Mouse (Mus musculus) midbrain, embryonic 16.5 days (tissue): Measurements from ENCODE around the gene Col13a1. TPM values are rescaled to one million over a fixed set of nuclear protein-coding genes. Genes with fewer than 3 reads are reported as not detected.
A peak's percentile ranks its signal among the peaks of the same experiment; 100 is the strongest.

Experiments used
- ATAC-seq: fragments of 200-750 bp; cut with Nextera tagmentation; 2 replicates; pipeline ENCODE4 v1.8.0; 2017; ENCODE audit warnings: moderate TSS enrichment
- H3K27ac ChIP-seq: fragments of 300-500 bp; sonication (generic); 2 replicates; pipeline ENCODE4 v1.5.1; 2014; ENCODE audit warnings: mild to moderate bottlenecking, low read length, mixed read lengths
- H3K27me3 ChIP-seq: fragments of 300-500 bp; sonication (generic); 2 replicates; pipeline ENCODE4 v1.6.1; 2014; ENCODE audit warnings: low read depth, low read length, mixed read lengths; ENCODE audit not compliant: control insufficient read depth, insufficient read depth
- H3K36me3 ChIP-seq: fragments of 300-500 bp; sonication (generic); 2 replicates; pipeline ENCODE4 v1.6.1; 2014; ENCODE audit warnings: mild to moderate bottlenecking, low read length, moderate library complexity, mixed read lengths; ENCODE audit not compliant: control insufficient read depth, insufficient read depth
- H3K4me1 ChIP-seq: fragments of 300-500 bp; sonication (generic); 2 replicates; pipeline ENCODE4 v1.6.1; 2014; ENCODE audit warnings: mild to moderate bottlenecking, low read length, mixed read lengths; ENCODE audit not compliant: control insufficient read depth, insufficient read depth
- H3K4me2 ChIP-seq: fragments of 300-500 bp; sonication (generic); 2 replicates; pipeline ENCODE4 v1.6.1; 2014; ENCODE audit warnings: mild to moderate bottlenecking, low read length, mixed read lengths
- H3K4me3 ChIP-seq: fragments of 300-500 bp; sonication (generic); 2 replicates; pipeline ENCODE4 v1.5.1; 2014; ENCODE audit warnings: low read depth, mild to moderate bottlenecking, low read length, moderate library complexity, mixed read lengths
- H3K9ac ChIP-seq: fragments of 300-500 bp; sonication (generic); 2 replicates; pipeline ENCODE4 v1.6.1; 2014; ENCODE audit warnings: low read depth, low read length, mixed read lengths
- H3K9me3 ChIP-seq: fragments of 300-500 bp; sonication (generic); replicated peaks from 2 replicates; pipeline ENCODE4 v1.6.1; 2014; ENCODE audit warnings: mild to moderate bottlenecking, low read length, mixed read lengths; ENCODE audit not compliant: control insufficient read depth, poor library complexity, severe bottlenecking
- WGBS: fragments of 180-500 bp; shearing (Covaris S2); extraction: QIAGEN DNeasy Blood & Tissue Kit; methylation state at CpG from one replicate; pipeline ENCODE4 v1.1.7; 2014; 5-methylcytosine and 5-hydroxymethylcytosine counted together
- polyA plus RNA-seq: library from polyadenylated mRNA; unstranded; fragments of >200 nt; fragmentation: Nextera tagmentation; extraction: Ambion mirVana; gene quantifications from 2 replicates; pipeline ENCODE4 v1.2.1, GENCODE M21; 2015

The Col13a1 gene
- polyA plus RNA-seq, 1 experiment from 2014 or later: 1.5 TPM

GRCm38 (mm10) chr10:61976987-61977386 is 1.9 kb downstream of the Col13a1 start:
- Histone ChIP-seq H3K27me3 (peaks cover 52% of the 10 kb centered on the region), H3K9me3 (no peaks in the 10 kb centered on the region), H3K4me3 (no peak overlapping the region), H3K27ac (no peak overlapping the region), H3K36me3 (no peaks in the 10 kb centered on the region), H3K4me1 (peaks cover 18% of the 10 kb centered on the region), H3K4me2 (no peak overlapping the region), H3K9ac (no peak overlapping the region)
- ATAC-seq: no peak
- 12% methylated on average over 6 of the region's 6 CpGs for WGBS

DNA sequence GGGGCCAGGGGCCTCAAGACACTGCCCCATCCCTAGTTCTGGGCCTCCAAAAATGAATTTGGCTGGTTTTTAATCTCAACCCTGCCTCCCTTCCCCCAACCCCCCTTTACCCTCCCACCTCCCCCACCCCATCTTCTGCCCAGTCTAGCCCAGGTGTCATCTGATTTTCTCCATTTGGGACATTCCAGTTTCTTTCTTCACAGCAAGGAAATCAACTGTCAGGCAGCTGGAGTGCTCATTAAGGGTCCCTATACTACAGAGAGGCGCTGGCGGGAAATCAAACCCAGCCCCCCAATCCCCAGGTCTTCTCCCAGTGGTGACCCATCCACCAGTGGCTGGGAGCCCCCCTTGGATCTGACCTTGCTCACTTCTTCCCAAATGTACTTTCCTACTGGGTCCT is 4.3 kb downstream of the Col13a1 start:
- no peaks in the 10 kb centered on the region for H3K9me3 ChIP-seq
- no peak overlapping the region for H3K27ac ChIP-seq
- WGBS: 80% methylated on average over 2 of the region's 2 CpGs
- H3K36me3 ChIP-seq: no peaks in the 10 kb centered on the region
- H3K9ac ChIP-seq: no peak overlapping the region
- H3K4me3 ChIP-seq: no peak overlapping the region
- H3K4me1 ChIP-seq: peaks cover 18% of the 10 kb centered on the region
- ATAC-seq: no peak
- peaks cover 40% of the 10 kb centered on the region for H3K27me3 ChIP-seq
- no peak overlapping the region for H3K4me2 ChIP-seq

DNA sequence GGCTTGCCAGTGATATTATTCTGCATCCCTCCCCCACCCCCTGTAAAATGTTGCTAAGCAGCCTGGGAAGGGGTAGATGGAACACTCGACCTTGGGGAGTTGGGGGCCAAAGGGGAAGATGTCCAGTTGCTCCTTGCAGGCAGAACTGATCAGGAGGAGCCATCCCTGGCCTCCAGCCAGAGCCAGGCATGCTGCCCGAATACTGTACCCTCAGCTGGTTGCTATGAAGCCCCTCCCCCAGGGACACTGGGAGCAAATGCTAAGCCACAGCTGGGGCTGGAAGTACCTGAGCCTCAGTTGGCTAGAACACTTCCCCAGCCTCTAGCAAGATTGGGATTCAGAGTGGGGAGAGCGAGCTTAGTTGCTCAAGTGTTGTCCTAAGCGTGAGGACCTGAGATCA is 6.9 kb downstream of the Col13a1 start:
- Histone ChIP-seq H3K4me1 (no peaks in the 10 kb centered on the region; the same call in 1 of the 2 replicates), H3K9ac (no peak overlapping the region), H3K4me2 (no peak overlapping the region), H3K36me3 (no peaks in the 10 kb centered on the region), H3K9me3 (no peaks in the 10 kb centered on the region), H3K4me3 (no peak overlapping the region), H3K27ac (no peak overlapping the region), H3K27me3 (peaks cover 15% of the 10 kb centered on the region)
- 21% methylated on average over 4 of the region's 4 CpGs for WGBS
- no peak for ATAC-seq

DNA sequence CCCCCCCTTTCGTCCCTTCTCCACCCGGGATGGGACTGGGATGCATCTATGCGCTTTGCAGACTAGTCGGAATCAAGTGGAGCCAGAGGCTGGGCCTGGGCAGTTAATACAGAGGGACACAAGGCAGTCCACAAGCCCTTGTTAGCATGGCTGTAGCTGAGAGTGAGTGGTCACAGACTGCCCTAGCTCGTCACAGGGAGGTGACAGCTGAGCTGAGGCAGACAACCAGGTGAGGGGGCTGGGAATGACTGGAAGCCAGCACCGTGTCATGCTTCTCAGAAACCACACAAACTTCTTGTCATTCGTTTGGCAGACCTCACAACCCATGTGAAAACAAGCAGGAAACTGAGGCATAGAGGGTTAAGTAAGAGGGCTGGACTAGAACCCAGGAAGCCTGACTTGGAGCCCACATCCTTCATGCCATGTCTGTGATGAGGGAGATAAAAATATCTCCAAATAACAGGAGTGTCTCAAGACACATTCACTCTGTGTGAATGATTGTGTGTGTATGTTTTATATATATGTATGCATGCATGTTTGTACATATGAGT is 10.8 kb downstream of the Col13a1 start:
- H3K4me3 ChIP-seq: no peak overlapping the region
- no peak for ATAC-seq
- 84% methylated on average over 7 of the region's 7 CpGs for WGBS

DNA sequence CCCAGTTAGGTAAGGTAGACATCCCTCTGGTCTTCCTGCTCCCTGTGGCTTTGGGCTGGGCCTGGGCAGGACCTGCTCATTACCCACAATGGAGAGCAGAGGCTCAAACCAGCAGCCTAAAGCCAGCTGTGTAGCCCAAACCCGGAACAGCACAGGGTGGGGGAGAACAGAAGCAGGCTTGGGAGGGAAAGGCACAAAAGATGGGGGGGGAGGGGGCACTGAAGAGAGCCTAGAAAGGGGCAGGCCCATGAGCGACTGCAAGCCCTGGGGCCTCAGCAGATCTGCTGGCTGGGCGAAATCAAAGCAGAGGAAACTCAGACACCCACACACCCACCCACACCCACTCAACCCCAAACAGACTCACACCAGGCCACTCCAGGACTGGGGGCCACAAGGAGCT is 11.7 kb downstream of the Col13a1 start:
- Histone ChIP-seq H3K36me3 (no peaks in the 10 kb centered on the region), H3K9ac (no peak overlapping the region), H3K9me3 (no peaks in the 10 kb centered on the region), H3K4me3 (no peak overlapping the region), H3K4me2 (no peak overlapping the region), H3K27me3 (no peaks in the 10 kb centered on the region), H3K4me1 (no peaks in the 10 kb centered on the region; the same call in 1 of the 2 replicates), H3K27ac (no peak overlapping the region)
- no peak for ATAC-seq
- 54% methylated on average over 3 of the region's 3 CpGs for WGBS

More for the DNA sequence above, 10.8 kb downstream of the Col13a1 start:
- no peaks in the 10 kb centered on the region for H3K36me3 ChIP-seq
- no peaks in the 10 kb centered on the region for H3K9me3 ChIP-seq
- H3K4me1 ChIP-seq: no peaks in the 10 kb centered on the region; the same call in 1 of the 2 replicates
- no peak overlapping the region for H3K4me2 ChIP-seq
- H3K9ac ChIP-seq: no peak overlapping the region
- no peak overlapping the region for H3K27ac ChIP-seq
- no peaks in the 10 kb centered on the region for H3K27me3 ChIP-seq

GRCm38 (mm10) chr10:61965386-61965841 is 13.5 kb downstream of the Col13a1 start:
- Histone ChIP-seq H3K9me3 (no peaks in the 10 kb centered on the region), H3K4me1 (no peaks in the 10 kb centered on the region), H3K36me3 (no peaks in the 10 kb centered on the region), H3K27me3 (no peaks in the 10 kb centered on the region), H3K27ac (no peak overlapping the region), H3K9ac (no peak overlapping the region), H3K4me3 (no peak overlapping the region), H3K4me2 (no peak overlapping the region)
- WGBS: 13% methylated on average over 7 of the region's 7 CpGs
- peak; percentile 66; the same call in 1 of the 2 replicates for ATAC-seq

DNA sequence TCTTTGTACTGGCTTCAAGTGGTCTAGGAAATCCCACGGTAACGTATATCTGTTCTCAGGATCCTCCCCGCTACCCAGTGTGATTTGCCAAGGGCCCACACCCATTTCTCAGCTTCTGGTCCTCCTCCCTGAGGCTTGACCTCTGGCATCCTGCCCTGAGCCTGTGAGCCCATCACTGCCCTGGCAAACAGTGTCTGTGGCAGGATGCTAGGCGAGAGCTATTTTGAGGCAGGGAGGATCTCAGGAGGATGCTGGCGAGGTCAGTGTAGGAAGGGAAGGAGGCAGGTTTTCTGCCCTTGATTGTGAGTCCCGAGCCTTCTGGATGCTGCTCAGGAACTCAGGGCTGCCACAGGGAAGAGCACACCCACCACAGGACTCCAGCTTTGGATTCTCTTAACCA is 22.2 kb downstream of the Col13a1 start:
- ATAC-seq: no peak
- no peak overlapping the region for H3K4me2 ChIP-seq
- H3K4me1 ChIP-seq: no peaks in the 10 kb centered on the region
- H3K9me3 ChIP-seq: no peaks in the 10 kb centered on the region; the same call in 1 of the 2 replicates
- no peak overlapping the region for H3K9ac ChIP-seq
- no peak overlapping the region for H3K27ac ChIP-seq
- H3K36me3 ChIP-seq: no peaks in the 10 kb centered on the region
- H3K27me3 ChIP-seq: no peaks in the 10 kb centered on the region
- no peak overlapping the region for H3K4me3 ChIP-seq
- WGBS: 76% methylated on average over 6 of the region's 6 CpGs

- Histone ChIP-seq H3K4me1 (peaks cover 3% of the 10 kb centered on the region; the same call in 1 of the 2 replicates), H3K4me2 (no peak overlapping the region), H3K36me3 (no peaks in the 10 kb centered on the region), H3K9ac (no peak overlapping the region), H3K27ac (no peak overlapping the region), H3K4me3 (no peak overlapping the region), H3K27me3 (no peaks in the 10 kb centered on the region), H3K9me3 (no peaks in the 10 kb centered on the region; the same call in 1 of the 2 replicates)
- no peak for ATAC-seq
- WGBS: 67% methylated on average over 5 of the region's 5 CpGs
Observed at GRCm38 (mm10) chr10:61953916-61954315, 25.0 kb downstream of the Col13a1 start.

- 41% methylated on average over 6 of the region's 6 CpGs for WGBS
- no peaks in the 10 kb centered on the region for H3K36me3 ChIP-seq
- H3K27ac ChIP-seq: peak overlapping the region; percentile 57
- H3K4me2 ChIP-seq: no peak overlapping the region
- peak; percentile 90 for ATAC-seq
- no peaks in the 10 kb centered on the region for H3K9me3 ChIP-seq
- no peak overlapping the region for H3K9ac ChIP-seq
- H3K4me1 ChIP-seq: peaks cover 3% of the 10 kb centered on the region; the same call in 1 of the 2 replicates
- no peaks in the 10 kb centered on the region for H3K27me3 ChIP-seq
- no peak overlapping the region for H3K4me3 ChIP-seq
Observed at GRCm38 (mm10) chr10:61949542-61949941, 29.4 kb downstream of the Col13a1 start.
